Mouse (Mus musculus): ENCODE measurements at regions not wholly inside any gene's neighbourhood (a gene's known extent, or its start where the extent isn't known, plus 50 kb on each side); places are given as distances from the start of the nearest gene placed in this dataset.

DNA sequence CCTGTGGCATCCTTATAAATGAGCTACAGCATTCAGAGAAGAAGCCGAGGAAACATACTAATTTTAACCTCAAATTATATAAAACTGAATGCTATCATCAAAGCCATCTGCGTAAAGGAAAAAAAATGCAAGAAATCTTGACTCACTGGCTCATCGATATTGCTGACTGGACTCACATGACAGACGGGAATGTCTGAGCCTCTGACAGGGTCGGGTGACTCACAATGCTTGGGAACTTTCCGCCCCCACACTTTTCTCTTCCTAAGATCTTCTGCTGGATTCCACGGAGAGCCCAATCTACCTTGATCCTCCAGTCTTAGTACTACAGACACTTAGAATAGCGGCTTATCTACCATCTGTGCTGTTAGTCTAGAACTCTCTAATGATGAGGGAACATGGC, 200.2 kb upstream of the Phyhipl start:
- TF ChIP-seq CTCF (IDR thresholded peaks at IDR 0.05; ENCODE audit: low read depth, low read length) (no peak), GATA2 (IDR thresholded peaks at IDR 0.05; ENCODE audit: borderline replicate concordance, low read depth, low read length) (no peak), GATA1 (IDR thresholded peaks at IDR 0.05; ENCODE audit: borderline replicate concordance, low read length) (no peak), TAL1 (conservative IDR thresholded peaks at IDR 0.05; ENCODE audit: low read depth, low read length) (no peak), POLR2AphosphoS5 (IDR thresholded peaks at IDR 0.05; ENCODE audit: insufficient replicate concordance, low read depth, low read length) (no peak)
